Mouse (Mus musculus): Measurements from ENCODE around the gene Gm4737. TPM values are rescaled to one million over a fixed set of nuclear protein-coding genes. Genes with fewer than 3 reads are reported as not detected.
"Not testable (repeated sequence)": the region's sequence is repeated elsewhere in the genome, so short reads cannot be mapped to it uniquely, and the experiment has no call there.

Gm4737 gene
- total RNA-seq (2014; fragmentation: Nextera tagmentation): 50.4 and 61.7 TPM in 2 replicates
- 101 and 111 TPM in 2 replicates for total RNA-seq (2017)
- polyA plus RNA-seq (2012): 39.3 and 53.7 TPM in 2 replicates

- H3K4me1 ChIP-seq (ENCODE audit: insufficient read depth, low read depth, low read length); ATAC-seq (ENCODE audit: extremely low read depth, insufficient number of reproducible peaks, low FRiP score, poor library complexity, severe bottlenecking); H3K27me3 ChIP-seq (ENCODE audit: insufficient read depth, low read length); H3K9me3 ChIP-seq (replicated peaks); DNase-seq (ENCODE audit: low spot score); H3K36me3 ChIP-seq (replicated peaks); H3K4me3 ChIP-seq (ENCODE audit: low read depth, low read length): not testable (repeated sequence)
Measured at GRCm38 (mm10) chr16:46154832-46155231, at the start of gene Gm4737. Gm4737 (minus strand) TSS chr16:46155077.

GRCm38 (mm10) chr16:46195792-46196191 is 40.9 kb upstream of the Gm4737 start:
- DNase-seq (ENCODE audit: low spot score) (no peak), ATAC-seq (ENCODE audit: extremely low read depth, insufficient number of reproducible peaks, low FRiP score, poor library complexity, severe bottlenecking) (no peak)
- H3K9me3 ChIP-seq (replicated peaks): peaks cover 5% of the 10 kb centered on the region
- H3K27me3 ChIP-seq (ENCODE audit: insufficient read depth, low read length): no peaks in the 10 kb centered on the region
- H3K36me3 ChIP-seq (replicated peaks): no peaks in the 10 kb centered on the region
- H3K4me3 ChIP-seq (ENCODE audit: low read depth, low read length): no peak overlapping the region
- H3K4me1 ChIP-seq (ENCODE audit: insufficient read depth, low read depth, low read length): no peaks in the 10 kb centered on the region
- TF ChIP-seq GATA2 (IDR thresholded peaks at IDR 0.05; ENCODE audit: borderline replicate concordance, low read depth, low read length) (no peak), CTCF (IDR thresholded peaks at IDR 0.05; ENCODE audit: low read depth, low read length) (no peak), TAL1 (conservative IDR thresholded peaks at IDR 0.05; ENCODE audit: low read depth, low read length) (no peak), GATA1 (IDR thresholded peaks at IDR 0.05; ENCODE audit: borderline replicate concordance, low read length) (no peak), POLR2AphosphoS5 (IDR thresholded peaks at IDR 0.05; ENCODE audit: insufficient replicate concordance, low read depth, low read length) (no peak)

GRCm38 (mm10) chr16:46183096-46183495 is 28.2 kb upstream of the Gm4737 start:
- TF ChIP-seq GATA2 (IDR thresholded peaks at IDR 0.05; ENCODE audit: borderline replicate concordance, low read depth, low read length) (no peak), POLR2AphosphoS5 (IDR thresholded peaks at IDR 0.05; ENCODE audit: insufficient replicate concordance, low read depth, low read length) (no peak), GATA1 (IDR thresholded peaks at IDR 0.05; ENCODE audit: borderline replicate concordance, low read length) (no peak), TAL1 (conservative IDR thresholded peaks at IDR 0.05; ENCODE audit: low read depth, low read length) (no peak), CTCF (IDR thresholded peaks at IDR 0.05; ENCODE audit: low read depth, low read length) (no peak)
- no peaks in the 10 kb centered on the region for H3K36me3 ChIP-seq (replicated peaks)
- DNase-seq (ENCODE audit: low spot score) (no peak), ATAC-seq (ENCODE audit: extremely low read depth, insufficient number of reproducible peaks, low FRiP score, poor library complexity, severe bottlenecking) (no peak)
- no peaks in the 10 kb centered on the region for H3K4me1 ChIP-seq (ENCODE audit: insufficient read depth, low read depth, low read length)
- peaks cover 27% of the 10 kb centered on the region for H3K9me3 ChIP-seq (replicated peaks)
- H3K4me3 ChIP-seq (ENCODE audit: low read depth, low read length): no peak overlapping the region
- no peaks in the 10 kb centered on the region for H3K27me3 ChIP-seq (ENCODE audit: insufficient read depth, low read length)

- no peak for TF ChIP-seq CTCF (IDR thresholded peaks at IDR 0.05; ENCODE audit: low read depth, low read length)
- TF ChIP-seq GATA2 (IDR thresholded peaks at IDR 0.05; ENCODE audit: borderline replicate concordance, low read depth, low read length): no peak
- no peak for TF ChIP-seq GATA1 (IDR thresholded peaks at IDR 0.05; ENCODE audit: borderline replicate concordance, low read length)
- TF ChIP-seq POLR2AphosphoS5 (IDR thresholded peaks at IDR 0.05; ENCODE audit: insufficient replicate concordance, low read depth, low read length): no peak
- no peak for TF ChIP-seq TAL1 (conservative IDR thresholded peaks at IDR 0.05; ENCODE audit: low read depth, low read length)
- Histone ChIP-seq H3K4me3 (ENCODE audit: low read depth, low read length) (no peak overlapping the region), H3K4me1 (ENCODE audit: insufficient read depth, low read depth, low read length) (no peaks in the 10 kb centered on the region), H3K36me3 (replicated peaks) (no peaks in the 10 kb centered on the region), H3K9me3 (replicated peaks) (peaks cover 6% of the 10 kb centered on the region), H3K27me3 (ENCODE audit: insufficient read depth, low read length) (no peaks in the 10 kb centered on the region)
- DNase-seq (ENCODE audit: low spot score) (no peak), ATAC-seq (ENCODE audit: extremely low read depth, insufficient number of reproducible peaks, low FRiP score, poor library complexity, severe bottlenecking) (no peak)
Measured at GRCm38 (mm10) chr16:46178121-46178801, 23.4 kb upstream of the Gm4737 start.

- Histone ChIP-seq H3K4me3 (ENCODE audit: low read depth, low read length) (no peak overlapping the region), H3K9me3 (replicated peaks) (no peaks in the 10 kb centered on the region; the same call in 1 of the 2 replicates), H3K4me1 (ENCODE audit: insufficient read depth, low read depth, low read length) (no peaks in the 10 kb centered on the region), H3K36me3 (replicated peaks) (no peaks in the 10 kb centered on the region), H3K27me3 (ENCODE audit: insufficient read depth, low read length) (no peaks in the 10 kb centered on the region)
- TF ChIP-seq GATA2 (IDR thresholded peaks at IDR 0.05; ENCODE audit: borderline replicate concordance, low read depth, low read length) (no peak), GATA1 (IDR thresholded peaks at IDR 0.05; ENCODE audit: borderline replicate concordance, low read length) (no peak), POLR2AphosphoS5 (IDR thresholded peaks at IDR 0.05; ENCODE audit: insufficient replicate concordance, low read depth, low read length) (no peak), TAL1 (conservative IDR thresholded peaks at IDR 0.05; ENCODE audit: low read depth, low read length) (no peak), CTCF (IDR thresholded peaks at IDR 0.05; ENCODE audit: low read depth, low read length) (no peak)
- DNase-seq (ENCODE audit: low spot score): no peak
- ATAC-seq (ENCODE audit: extremely low read depth, insufficient number of reproducible peaks, low FRiP score, poor library complexity, severe bottlenecking): no peak
Measured at GRCm38 (mm10) chr16:46173039-46173438, 18.2 kb upstream of the Gm4737 start.

GRCm38 (mm10) chr16:46166971-46167370 is 12.1 kb upstream of the Gm4737 start:
- no peak for DNase-seq (ENCODE audit: low spot score)
- Histone ChIP-seq H3K36me3 (replicated peaks) (no peaks in the 10 kb centered on the region), H3K4me1 (ENCODE audit: insufficient read depth, low read depth, low read length) (no peaks in the 10 kb centered on the region), H3K27me3 (ENCODE audit: insufficient read depth, low read length) (no peaks in the 10 kb centered on the region), H3K4me3 (ENCODE audit: low read depth, low read length) (no peak overlapping the region), H3K9me3 (replicated peaks) (peaks cover 2% of the 10 kb centered on the region; the same call in 1 of the 2 replicates)
- ATAC-seq (ENCODE audit: extremely low read depth, insufficient number of reproducible peaks, low FRiP score, poor library complexity, severe bottlenecking): no peak
- TF ChIP-seq GATA1 (IDR thresholded peaks at IDR 0.05; ENCODE audit: borderline replicate concordance, low read length) (no peak), TAL1 (conservative IDR thresholded peaks at IDR 0.05; ENCODE audit: low read depth, low read length) (no peak), GATA2 (IDR thresholded peaks at IDR 0.05; ENCODE audit: borderline replicate concordance, low read depth, low read length) (no peak), CTCF (IDR thresholded peaks at IDR 0.05; ENCODE audit: low read depth, low read length) (no peak), POLR2AphosphoS5 (IDR thresholded peaks at IDR 0.05; ENCODE audit: insufficient replicate concordance, low read depth, low read length) (no peak)

Measured in G1E (cell line).